Mouse (Mus musculus) olfactory bulb, adult 2 months (tissue): ENCODE measurements around the gene Btk.

Source experiments
- CTCF ChIP-seq: fragments of 200-500 bp; IDR thresholded peaks from 2 replicates; pipeline ENCODE4 v1.5.1; 2012; ENCODE audit warnings: low read depth, mild to moderate bottlenecking, low read length, moderate library complexity; ENCODE audit not compliant: insufficient read depth
- POLR2A ChIP-seq: fragments of 200-500 bp; IDR thresholded peaks from 2 replicates; pipeline ENCODE4 v1.6.1; 2012; ENCODE audit warnings: mild to moderate bottlenecking, low read depth, low read length, moderate library complexity; ENCODE audit not compliant: insufficient read depth

DNA sequence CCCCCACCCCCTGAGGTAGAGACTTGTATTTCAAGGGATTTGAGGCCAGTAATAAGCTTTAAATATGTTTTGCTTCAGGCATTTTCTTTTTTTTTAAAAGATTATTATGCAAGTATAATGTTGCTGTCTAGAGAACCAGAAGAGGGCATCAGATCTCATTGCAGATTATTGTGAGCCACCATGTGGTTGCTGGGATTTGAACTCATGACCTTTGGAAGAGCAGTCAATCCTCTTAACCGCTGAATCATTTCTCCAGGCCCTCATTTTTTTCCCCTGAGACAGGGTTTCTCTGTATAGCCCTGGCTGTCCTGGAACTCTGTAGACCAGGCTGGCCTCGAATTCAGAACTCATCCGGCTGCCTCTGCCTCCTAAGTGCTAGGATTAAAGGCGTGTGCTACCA lies 4.9 kb upstream of the Btk start:
- no peak for TF ChIP-seq CTCF
- TF ChIP-seq POLR2A: no peak
